Mouse (Mus musculus) testis, postnatal 10 days (tissue): ENCODE measurements around the gene Fam240b.
A peak's percentile ranks its signal among the peaks of the same experiment; 100 is the strongest.
"Not testable (repeated sequence)": the region's sequence is repeated elsewhere in the genome, so short reads cannot be mapped to it uniquely, and the experiment has no call there.

ENCODE experiments used
- DNase-seq: peaks from one replicate; pipeline ENCODE4 v3.0.0; 2021; ENCODE audit warnings: low spot score

The Fam240b gene

GRCm38 (mm10) chr13:64497692-64498091 lies at the start of gene Fam240b:
Fam240b (minus strand) TSS chr13:64497792.
- DNase-seq, result no peak

- DNase-seq, result no peak
Observed at GRCm38 (mm10) chr13:64530139-64530538, 32.5 kb upstream of the Fam240b start.

GRCm38 (mm10) chr13:64526515-64527285 lies 29.1 kb upstream of the Fam240b start:
- DNase-seq, result no peak

- no peak for DNase-seq
Observed at GRCm38 (mm10) chr13:64514247-64514646, 16.7 kb upstream of the Fam240b start.

GRCm38 (mm10) chr13:64511616-64512015 lies 14.0 kb upstream of the Fam240b start:
- no peak for DNase-seq

- no peak for DNase-seq
Observed at GRCm38 (mm10) chr13:64507361-64507760, 9.8 kb upstream of the Fam240b start.

GRCm38 (mm10) chr13:64502833-64503232 lies 5.2 kb upstream of the Fam240b start:
- DNase-seq, result no peak

- DNase-seq, result no peak
Observed at GRCm38 (mm10) chr13:64493586-64493985, 4.0 kb downstream of the Fam240b start.

GRCm38 (mm10) chr13:64489886-64490285 lies 7.7 kb downstream of the Fam240b start:
- DNase-seq, result no peak

- DNase-seq, result no peak
Observed at GRCm38 (mm10) chr13:64479960-64480359, 17.6 kb downstream of the Fam240b start.

GRCm38 (mm10) chr13:64477968-64478367 lies 19.6 kb downstream of the Fam240b start:
- DNase-seq, result peak; percentile 74

- peak; percentile 74 for DNase-seq
Observed at GRCm38 (mm10) chr13:64467886-64468285, 29.7 kb downstream of the Fam240b start.

GRCm38 (mm10) chr13:64465166-64465565 lies 32.4 kb downstream of the Fam240b start:
- no peak for DNase-seq

- no peak for DNase-seq
Observed at GRCm38 (mm10) chr13:64462581-64462980, 35.0 kb downstream of the Fam240b start.

GRCm38 (mm10) chr13:64458181-64458580 lies 39.4 kb downstream of the Fam240b start:
- DNase-seq, result no peak

GRCm38 (mm10) chr13:64457225-64457978 lies 40.2 kb downstream of the Fam240b start:
- not testable (repeated sequence) for DNase-seq

GRCm38 (mm10) chr13:64450001-64450794 lies 47.4 kb downstream of the Fam240b start:
- DNase-seq, result no peak

- DNase-seq, result no peak
Observed at GRCm38 (mm10) chr13:64448729-64449128, 48.9 kb downstream of the Fam240b start.

GRCm38 (mm10) chr13:64447947-64448346 lies 49.6 kb downstream of the Fam240b start:
- no peak for DNase-seq

GRCm38 (mm10) chr13:64445254-64445920 lies 52.2 kb downstream of the Fam240b start:
- DNase-seq, result no peak

GRCm38 (mm10) chr13:64443263-64443894 lies 54.2 kb downstream of the Fam240b start:
- DNase-seq, result peak; percentile 77
